Mouse (Mus musculus) CH12.LX (cell line): ENCODE measurements around the gene Traf4.

Experiments used
- CTCF ChIP-seq, 2 experiments: IDR thresholded peaks in 1 of 2; conservative IDR thresholded peaks in 1 of 2; 2 replicates each; pipeline ENCODE4 v1.5.1; 2011 to 2012; ENCODE audit warnings: low read depth in 2 of 2, low read length in 2 of 2, improper control_type of control experiment in 1 of 2, inconsistent platforms in 1 of 2, mild to moderate bottlenecking in 1 of 2, moderate library complexity in 1 of 2
- EP300 ChIP-seq: IDR thresholded peaks from 2 replicates; pipeline ENCODE4 v1.6.1; 2011; ENCODE audit warnings: low read length, improper control_type of control experiment
- HCFC1 ChIP-seq: IDR thresholded peaks from 2 replicates; pipeline ENCODE4 v1.6.1; 2012; ENCODE audit warnings: low read depth, mild to moderate bottlenecking, inconsistent platforms, low read length, improper control_type of control experiment
- IRF4 ChIP-seq: IDR thresholded peaks from 2 replicates; pipeline ENCODE4 v1.6.1; 2014; ENCODE audit warnings: low read depth, mild to moderate bottlenecking, inconsistent platforms, low read length, improper control_type of control experiment
- MAX ChIP-seq: IDR thresholded peaks from 2 replicates; pipeline ENCODE4 v1.6.1; 2011; ENCODE audit warnings: low read length, improper control_type of control experiment
- NELFE ChIP-seq: IDR thresholded peaks from 2 replicates; pipeline ENCODE4 v1.6.1; 2011; ENCODE audit warnings: low read depth, low read length, improper control_type of control experiment
- POLR2A ChIP-seq: IDR thresholded peaks from 2 replicates; pipeline ENCODE4 v1.6.1; 2011; ENCODE audit warnings: low read depth, mild to moderate bottlenecking, improper control_type of control experiment, low read length
- USF1 ChIP-seq: IDR thresholded peaks from 2 replicates; pipeline ENCODE4 v1.6.1; 2014; ENCODE audit warnings: low read depth, mild to moderate bottlenecking, inconsistent platforms, low read length, improper control_type of control experiment
- ZNF384 ChIP-seq: IDR thresholded peaks from 2 replicates; pipeline ENCODE4 v1.6.1; 2012; ENCODE audit warnings: low read depth, low read length, improper control_type of control experiment, inconsistent platforms

- TF ChIP-seq POLR2A (no peak), USF1 (no peak), NELFE (no peak), CTCF (conservative IDR thresholded peaks at IDR 0.05 in 1 of 2, IDR thresholded peaks at IDR 0.05 in 1 of 2; ENCODE audit: low read depth in 2 of 2, low read length in 2 of 2) (no peak), EP300 (no peak), IRF4 (no peak), ZNF384 (no peak), MAX (no peak), HCFC1 (no peak)
These were observed 9.7 kb downstream of the Traf4 start for GRCm38 (mm10) chr11:78155674-78156073.
